Mouse (Mus musculus) limb, embryonic 12.5 days (tissue): Measurements from ENCODE around the gene Btbd2. TPM values are rescaled to one million over a fixed set of nuclear protein-coding genes. Genes with fewer than 3 reads are reported as not detected.

Source experiments
- ATAC-seq: fragments of 200-750 bp; cut with Nextera tagmentation; 2 replicates; pipeline ENCODE4 v1.8.0; 2017; ENCODE audit warnings: low read depth, moderate TSS enrichment; ENCODE audit not compliant: insufficient number of reproducible peaks, insufficient read depth, low FRiP score, low TSS enrichment
- H3K27ac ChIP-seq: fragments of 300-500 bp; sonication (generic); 2 replicates; pipeline ENCODE4 v1.5.1; 2016; ENCODE audit warnings: mild to moderate bottlenecking, moderate library complexity
- H3K27me3 ChIP-seq: fragments of 300-500 bp; sonication (generic); 2 replicates; pipeline ENCODE4 v1.6.1; 2016; ENCODE audit warnings: mild to moderate bottlenecking, moderate library complexity
- H3K36me3 ChIP-seq: fragments of 300-500 bp; sonication (generic); 2 replicates; pipeline ENCODE4 v1.6.1; 2016; ENCODE audit warnings: mild to moderate bottlenecking, moderate library complexity
- H3K4me1 ChIP-seq: fragments of 300-500 bp; sonication (generic); replicated peaks from 2 replicates; pipeline ENCODE4 v1.6.1; 2016
- H3K4me2 ChIP-seq: fragments of 300-500 bp; sonication (generic); 2 replicates; pipeline ENCODE4 v1.6.1; 2016; ENCODE audit warnings: mild to moderate bottlenecking, moderate library complexity
- H3K4me3 ChIP-seq: fragments of 300-500 bp; sonication (generic); replicated peaks from 2 replicates; pipeline ENCODE4 v1.5.1; 2016; ENCODE audit warnings: mild to moderate bottlenecking
- H3K9ac ChIP-seq: fragments of 300-500 bp; sonication (generic); replicated peaks from 2 replicates; pipeline ENCODE4 v1.6.1; 2016; ENCODE audit warnings: mild to moderate bottlenecking, moderate library complexity
- H3K9me3 ChIP-seq: fragments of 300-500 bp; sonication (generic); 2 replicates; pipeline ENCODE4 v1.6.1; 2016; ENCODE audit warnings: mild to moderate bottlenecking, moderate library complexity
- WGBS: fragments of 180-500 bp; shearing (Covaris S2); methylation state at CpG from one replicate; pipeline ENCODE4 v1.1.7; 2016; 5-methylcytosine and 5-hydroxymethylcytosine counted together
- microRNA-seq: library from miRNA; unstranded; fragments of <30 nt; microRNA quantifications from one replicate; pipeline ENCODE4, GENCODE M21; 2017
- polyA plus RNA-seq: library from polyadenylated mRNA; unstranded; fragments of >200 nt; fragmentation: Nextera tagmentation; extraction: Ambion mirVana; gene quantifications from 2 replicates; pipeline ENCODE4 v1.2.1, GENCODE M21; 2016

Btbd2 gene
- polyA plus RNA-seq, 1 experiment from 2014 or later = 95.8 TPM

DNA sequence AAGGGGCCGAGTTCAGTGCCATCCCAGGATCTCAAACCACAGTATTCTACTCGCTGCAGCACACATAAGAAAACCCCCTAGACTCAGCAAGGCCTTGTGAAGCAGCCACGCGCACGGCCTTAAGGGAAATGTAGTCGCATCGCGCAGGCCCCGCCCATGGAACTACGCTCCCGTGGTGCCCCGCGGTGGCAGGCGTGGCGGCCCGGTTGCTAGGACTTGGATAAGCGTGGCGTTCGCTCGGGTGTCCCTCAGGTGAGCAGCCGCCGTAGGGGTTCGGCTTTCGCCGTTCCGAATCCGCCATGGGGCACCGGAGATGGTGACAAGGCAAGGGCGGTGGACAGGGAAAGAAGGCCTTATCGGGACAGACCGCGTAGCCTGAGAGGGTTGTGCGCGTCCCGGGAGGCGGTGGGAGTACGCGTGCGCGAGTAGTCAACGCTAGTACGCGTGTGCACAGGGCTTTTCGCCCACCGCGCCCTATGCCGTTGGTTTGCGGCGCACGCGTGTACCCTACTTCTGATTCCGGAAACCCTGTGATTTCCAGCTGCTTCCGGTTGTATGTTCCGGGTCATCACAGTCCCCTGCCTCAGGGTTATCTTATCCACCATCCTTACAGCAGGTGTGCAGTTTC, 54.1 kb downstream of the Btbd2 start, which contains the start of the genes Scamp4 and Adat3:
Gene Scamp4 (plus strand): TSS at position 175 of the 628 bp plus-strand sequence.
Gene Adat3 (plus strand): TSS at position 183 of the 628 bp plus-strand sequence.
- Histone ChIP-seq H3K27me3 (no peaks in the 10 kb centered on the region), H3K4me1 (peaks cover 15% of the 10 kb centered on the region), H3K9me3 (no peaks in the 10 kb centered on the region), H3K4me2 (peak within 1 kb of the TSS; percentile 77), H3K9ac (peak within 1 kb of the TSS; percentile 65), H3K4me3 (peak within 1 kb of the TSS; percentile 68), H3K36me3 (peaks cover 20% of the 10 kb centered on the region), H3K27ac (peak within 1 kb of the TSS; percentile 82)
- under 1% methylated on average over 54 of the region's 54 CpGs for WGBS
- peak; percentile 94 for ATAC-seq

DNA sequence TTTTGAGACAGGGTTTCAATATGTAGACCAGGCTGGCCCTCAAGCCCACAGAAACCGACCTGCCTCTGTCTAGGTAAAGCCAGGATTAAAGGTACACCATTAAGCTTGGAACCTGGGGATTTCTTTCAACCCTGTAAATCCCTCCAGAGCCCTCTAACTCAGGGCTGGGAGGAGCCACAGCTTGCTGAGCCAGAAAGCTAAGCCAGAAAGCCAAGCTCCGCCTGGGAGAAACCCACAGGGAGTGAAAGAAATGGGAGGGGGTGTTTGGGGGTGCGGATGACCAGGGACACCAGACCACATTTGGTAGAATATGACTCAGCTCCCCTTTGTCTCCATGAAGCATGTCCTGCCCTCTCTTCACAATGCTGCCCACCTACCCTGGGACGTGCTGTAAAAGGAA, 60.6 kb downstream of the Btbd2 start:
- WGBS = 43% methylated on average over 4 of the region's 4 CpGs
- H3K9ac ChIP-seq = no peak overlapping the region
- H3K4me3 ChIP-seq = no peak overlapping the region
- no peak overlapping the region for H3K27ac ChIP-seq
- H3K4me2 ChIP-seq = no peak overlapping the region
- H3K4me1 ChIP-seq = no peaks in the 10 kb centered on the region
- no peaks in the 10 kb centered on the region for H3K36me3 ChIP-seq
- no peaks in the 10 kb centered on the region for H3K9me3 ChIP-seq
- no peaks in the 10 kb centered on the region for H3K27me3 ChIP-seq
- ATAC-seq = no peak

Small RNA genes within 50 kb of the gene (microRNA-seq; reads per million reads assigned to microRNA genes)
- gene Mir6912 = not detected

Other genes with a start within 250 kb of the Btbd2 start
- 247 and 274 TPM in 2 replicates for gene Tcf3, start 223.4 kb downstream of the Btbd2 start, polyA plus RNA-seq
- gene Onecut3, start 162.2 kb downstream of the Btbd2 start, polyA plus RNA-seq = not detected in 2 replicates
- 0.29 and 0.50 TPM in 2 replicates for gene Atp8b3, start 117.9 kb downstream of the Btbd2 start, polyA plus RNA-seq
- 33.4 and 34.1 TPM in 2 replicates for gene Rexo1, start 95.5 kb downstream of the Btbd2 start, polyA plus RNA-seq
- gene Klf16, start 79.8 kb downstream of the Btbd2 start, polyA plus RNA-seq = 12.1 and 12.4 TPM in 2 replicates
- gene Abhd17a, start 66.7 kb downstream of the Btbd2 start, polyA plus RNA-seq = 108 and 110 TPM in 2 replicates
- gene Scamp4, start 54.2 kb downstream of the Btbd2 start, polyA plus RNA-seq = 62.1 and 66.0 TPM in 2 replicates
- gene Adat3, start 54.2 kb downstream of the Btbd2 start, polyA plus RNA-seq = 6.1 and 9.9 TPM in 2 replicates
- gene Gm49322, start 51.0 kb downstream of the Btbd2 start, polyA plus RNA-seq = 4.9 and 6.1 TPM in 2 replicates
- 239 and 260 TPM in 2 replicates for gene Csnk1g2, start 34.2 kb downstream of the Btbd2 start, polyA plus RNA-seq
- gene Mknk2, start 21.0 kb upstream of the Btbd2 start, polyA plus RNA-seq = 122 and 124 TPM in 2 replicates
- gene Mob3a, start 44.9 kb upstream of the Btbd2 start, polyA plus RNA-seq = 51.1 and 51.7 TPM in 2 replicates
- gene Izumo4, start 45.1 kb upstream of the Btbd2 start, polyA plus RNA-seq = 12.5 and 16.5 TPM in 2 replicates
- 73.8 and 76.8 TPM in 2 replicates for gene Ap3d1, start 85.2 kb upstream of the Btbd2 start, polyA plus RNA-seq
- gene Dot1l, start 98.1 kb upstream of the Btbd2 start, polyA plus RNA-seq = 21.8 and 22.8 TPM in 2 replicates
- 63.0 and 72.8 TPM in 2 replicates for gene Sf3a2, start 141.1 kb upstream of the Btbd2 start, polyA plus RNA-seq
- 132 and 144 TPM in 2 replicates for gene Plekhj1, start 141.6 kb upstream of the Btbd2 start, polyA plus RNA-seq
- gene Amh, start 148.2 kb upstream of the Btbd2 start, polyA plus RNA-seq = not detected in 2 replicates
- gene Jsrp1, start 156.4 kb upstream of the Btbd2 start, polyA plus RNA-seq = 1.6 and 1.7 TPM in 2 replicates
- 1,783 and 1,832 TPM in 2 replicates for gene Oaz1, start 169.6 kb upstream of the Btbd2 start, polyA plus RNA-seq
- gene Lingo3, start 187.0 kb upstream of the Btbd2 start, polyA plus RNA-seq = 0.79 and 0.87 TPM in 2 replicates
- gene Lsm7, start 198.1 kb upstream of the Btbd2 start, polyA plus RNA-seq = 344 and 378 TPM in 2 replicates
- 43.7 and 50.3 TPM in 2 replicates for gene Sppl2b, start 198.2 kb upstream of the Btbd2 start, polyA plus RNA-seq
- 0.08 TPM in 1 of 2 replicates, not detected in the other for gene Tmprss9, start 214.8 kb upstream of the Btbd2 start, polyA plus RNA-seq
- 318 and 327 TPM in 2 replicates for gene Timm13, start 243.9 kb upstream of the Btbd2 start, polyA plus RNA-seq